Mouse (Mus musculus) heart, postnatal 0 days (tissue): ENCODE measurements at regions not wholly inside any gene's neighbourhood (a gene's known extent, or its start where the extent isn't known, plus 50 kb on each side); places are given as distances from the start of the nearest gene placed in this dataset.

Experiments used
- CTCF ChIP-seq: IDR thresholded peaks from 2 replicates; pipeline ENCODE4 v1.5.1; 2016; ENCODE audit warnings: antibody characterized with exemption, control low read depth, low read depth
- EP300 ChIP-seq: IDR thresholded peaks from 2 replicates; pipeline ENCODE4 v1.6.1; 2016; ENCODE audit warnings: antibody characterized with exemption, low read depth

DNA sequence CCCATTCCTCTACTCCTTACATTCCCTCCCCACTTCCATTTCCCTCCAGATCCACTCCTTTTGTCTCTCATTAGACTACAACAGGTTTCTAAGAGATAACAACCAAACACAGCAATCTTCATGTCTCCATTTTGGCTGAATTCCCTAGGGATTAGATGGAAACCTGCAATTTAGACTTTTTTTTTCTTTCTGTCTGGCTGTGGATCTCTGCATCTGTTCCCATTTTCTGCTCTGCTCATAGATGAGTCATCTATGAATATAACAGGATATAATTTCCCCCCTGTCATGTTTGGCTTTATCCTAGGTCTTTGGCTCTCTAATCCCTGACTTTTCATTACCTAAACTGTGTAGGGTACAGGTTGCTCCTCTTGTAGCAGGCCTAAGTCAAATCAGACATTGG is 73.1 kb upstream of the Speer4f2 start:
- TF ChIP-seq CTCF (no peak), EP300 (no peak)
